Mouse (Mus musculus) testis, adult 2 months (tissue): ENCODE results near the gene Ppil1.

Experiments
- CTCF ChIP-seq: fragments of 200-500 bp; IDR thresholded peaks from 2 replicates; pipeline ENCODE4 v1.5.1; 2012; ENCODE audit warnings: low read depth, mild to moderate bottlenecking, inconsistent platforms, low read length, moderate library complexity; ENCODE audit not compliant: control insufficient read depth, insufficient read depth, insufficient replicate concordance
- POLR2A ChIP-seq: fragments of 200-500 bp; IDR thresholded peaks from 2 replicates; pipeline ENCODE4 v1.6.1; 2012; ENCODE audit warnings: low read depth, mild to moderate bottlenecking, inconsistent platforms, low read length, moderate library complexity; ENCODE audit not compliant: control insufficient read depth

DNA sequence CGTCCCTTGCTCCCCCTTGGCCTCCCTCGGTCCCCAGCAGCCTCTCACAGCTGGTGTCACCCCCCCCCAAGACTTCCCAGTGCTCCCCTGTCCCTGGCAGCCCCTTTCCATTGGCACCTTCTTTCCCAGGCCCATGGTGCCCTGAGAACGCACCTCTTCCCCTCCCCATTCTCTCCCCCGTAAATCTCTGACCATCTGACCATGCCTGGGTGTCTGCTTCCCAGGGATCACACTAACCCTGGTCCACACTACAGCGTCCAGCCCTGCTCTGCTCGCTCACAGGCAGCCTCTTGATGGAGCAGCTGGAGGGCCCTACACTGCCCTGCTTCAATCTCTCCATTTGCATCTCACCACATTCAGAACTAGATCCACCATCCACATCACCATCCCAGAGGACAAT is 7.5 kb downstream of the Ppil1 start:
- no peak for TF ChIP-seq CTCF
- no peak for TF ChIP-seq POLR2A
